Mouse (Mus musculus): ENCODE results near the gene 1700074P13Rik. TPM values are rescaled to one million over a fixed set of nuclear protein-coding genes. Genes with fewer than 3 reads are reported as not detected.
"Not testable (repeated sequence)": the region's sequence is repeated elsewhere in the genome, so short reads cannot be mapped to it uniquely, and the experiment has no call there.

Gene 1700074P13Rik
- polyA plus RNA-seq (2014; fragmentation: Nextera tagmentation; extraction: Ambion mirVana) = not detected in 2 replicates

GRCm38 (mm10) chr6:40940457-40940856 is at the start of gene 1700074P13Rik:
Gene 1700074P13Rik (minus strand): TSS chr6:40940557.
- no peaks in the 10 kb centered on the region for H3K36me3 ChIP-seq (ENCODE audit: control insufficient read depth, insufficient read depth, low read length)
- H3K27me3 ChIP-seq (ENCODE audit: control insufficient read depth, insufficient read depth, low read length) = no peaks in the 10 kb centered on the region
- 0 out of 2 replicates have a peak, but pooled peaks cover 3% of the 10 kb centered on the region for H3K9me3 ChIP-seq (ENCODE audit: control insufficient read depth, low read length)
- H3K4me1 ChIP-seq (ENCODE audit: control insufficient read depth in 2 of 2, insufficient read depth in 2 of 2, low read length in 2 of 2) = no peaks in the 10 kb centered on the region
- no peak within 1 kb of the TSS for H3K4me3 ChIP-seq (ENCODE audit: control insufficient read depth in 1 of 2, insufficient read depth in 1 of 2, low read depth in 1 of 2, low read length in 2 of 2)
- no peak for ATAC-seq (ENCODE audit: insufficient number of reproducible peaks, insufficient read depth, low FRiP score, low read depth)
- H3K27ac ChIP-seq (replicated peaks in 1 of 2; ENCODE audit: control insufficient read depth in 1 of 2, insufficient read depth in 1 of 2, low read depth in 2 of 2, low read length in 2 of 2) = no peak within 1 kb of the TSS
- 90% methylated on average over 10 of the region's 10 CpGs for WGBS
- no peak within 1 kb of the TSS for H3K4me2 ChIP-seq (ENCODE audit: low read length)
- H3K9ac ChIP-seq (ENCODE audit: low read length) = no peak within 1 kb of the TSS

DNA sequence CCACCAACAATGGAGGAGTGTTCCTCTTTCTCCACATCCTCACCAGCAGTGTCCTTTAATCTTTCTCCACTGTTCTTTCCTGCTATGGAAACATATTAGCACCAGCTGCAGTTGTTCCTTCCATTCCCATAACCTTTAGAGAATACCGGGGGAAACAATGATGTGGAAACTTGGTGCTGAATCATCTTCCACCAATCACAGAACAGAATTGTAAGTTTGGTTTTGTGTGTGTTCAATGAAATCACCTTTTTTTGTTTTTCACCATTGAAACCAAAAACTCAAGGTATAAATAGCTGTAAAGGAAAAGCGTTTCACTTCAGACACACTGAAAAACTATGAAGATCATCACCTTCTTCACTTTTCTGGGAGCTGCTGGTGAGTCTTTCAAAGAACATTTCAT is 24.1 kb upstream of the 1700074P13Rik start, which contains the start of gene 1810009J06Rik:
TSS of gene 1810009J06Rik (plus strand) at position 301 of the 400 bp plus-strand sequence.
- not testable (repeated sequence) for H3K36me3 ChIP-seq (ENCODE audit: control insufficient read depth, insufficient read depth, low read length); ATAC-seq (ENCODE audit: insufficient number of reproducible peaks, insufficient read depth, low FRiP score, low read depth); H3K4me1 ChIP-seq (ENCODE audit: control insufficient read depth in 2 of 2, insufficient read depth in 2 of 2, low read length in 2 of 2); H3K9ac ChIP-seq (ENCODE audit: low read length); H3K4me3 ChIP-seq (ENCODE audit: control insufficient read depth in 1 of 2, insufficient read depth in 1 of 2, low read depth in 1 of 2, low read length in 2 of 2); H3K4me2 ChIP-seq (ENCODE audit: low read length); H3K27me3 ChIP-seq (ENCODE audit: control insufficient read depth, insufficient read depth, low read length); H3K27ac ChIP-seq (replicated peaks in 1 of 2; ENCODE audit: control insufficient read depth in 1 of 2, insufficient read depth in 1 of 2, low read depth in 2 of 2, low read length in 2 of 2); H3K9me3 ChIP-seq (ENCODE audit: control insufficient read depth, low read length)
- 83% methylated on average over 2 of the region's 2 CpGs for WGBS

GRCm38 (mm10) chr6:40953716-40954115 is 13.4 kb upstream of the 1700074P13Rik start:
- Histone ChIP-seq H3K4me1 (ENCODE audit: control insufficient read depth in 2 of 2, insufficient read depth in 2 of 2, low read length in 2 of 2) (no peaks in the 10 kb centered on the region), H3K27ac (replicated peaks in 1 of 2; ENCODE audit: control insufficient read depth in 1 of 2, insufficient read depth in 1 of 2, low read depth in 2 of 2, low read length in 2 of 2) (no peak overlapping the region), H3K4me3 (ENCODE audit: control insufficient read depth in 1 of 2, insufficient read depth in 1 of 2, low read depth in 1 of 2, low read length in 2 of 2) (no peak overlapping the region), H3K9me3 (ENCODE audit: control insufficient read depth, low read length) (0 out of 2 replicates have a peak, but pooled peaks cover 2% of the 10 kb centered on the region), H3K4me2 (ENCODE audit: low read length) (no peak overlapping the region), H3K36me3 (ENCODE audit: control insufficient read depth, insufficient read depth, low read length) (no peaks in the 10 kb centered on the region), H3K27me3 (ENCODE audit: control insufficient read depth, insufficient read depth, low read length) (no peaks in the 10 kb centered on the region), H3K9ac (ENCODE audit: low read length) (no peak overlapping the region)
- ATAC-seq (ENCODE audit: insufficient number of reproducible peaks, insufficient read depth, low FRiP score, low read depth) = no peak
- 41% methylated on average over 2 of the region's 2 CpGs for WGBS

GRCm38 (mm10) chr6:40951770-40952169 is 11.4 kb upstream of the 1700074P13Rik start, which contains the start of gene Gm4744:
Gene Gm4744 (minus strand): TSS chr6:40951870.
- Histone ChIP-seq H3K4me1 (ENCODE audit: control insufficient read depth in 2 of 2, insufficient read depth in 2 of 2, low read length in 2 of 2) (no peaks in the 10 kb centered on the region), H3K36me3 (ENCODE audit: control insufficient read depth, insufficient read depth, low read length) (no peaks in the 10 kb centered on the region), H3K27me3 (ENCODE audit: control insufficient read depth, insufficient read depth, low read length) (no peaks in the 10 kb centered on the region), H3K9ac (ENCODE audit: low read length) (no peak within 1 kb of the TSS), H3K27ac (replicated peaks in 1 of 2; ENCODE audit: control insufficient read depth in 1 of 2, insufficient read depth in 1 of 2, low read depth in 2 of 2, low read length in 2 of 2) (no peak within 1 kb of the TSS), H3K9me3 (ENCODE audit: control insufficient read depth, low read length) (no peaks in the 10 kb centered on the region), H3K4me3 (ENCODE audit: control insufficient read depth in 1 of 2, insufficient read depth in 1 of 2, low read depth in 1 of 2, low read length in 2 of 2) (no peak within 1 kb of the TSS), H3K4me2 (ENCODE audit: low read length) (no peak within 1 kb of the TSS)
- no peak for ATAC-seq (ENCODE audit: insufficient number of reproducible peaks, insufficient read depth, low FRiP score, low read depth)

- WGBS = 74% methylated on average over 4 of the region's 4 CpGs
- ATAC-seq (ENCODE audit: insufficient number of reproducible peaks, insufficient read depth, low FRiP score, low read depth) = no peak
These were observed 20.4 kb downstream of the 1700074P13Rik start for GRCm38 (mm10) chr6:40919954-40920353.

DNA sequence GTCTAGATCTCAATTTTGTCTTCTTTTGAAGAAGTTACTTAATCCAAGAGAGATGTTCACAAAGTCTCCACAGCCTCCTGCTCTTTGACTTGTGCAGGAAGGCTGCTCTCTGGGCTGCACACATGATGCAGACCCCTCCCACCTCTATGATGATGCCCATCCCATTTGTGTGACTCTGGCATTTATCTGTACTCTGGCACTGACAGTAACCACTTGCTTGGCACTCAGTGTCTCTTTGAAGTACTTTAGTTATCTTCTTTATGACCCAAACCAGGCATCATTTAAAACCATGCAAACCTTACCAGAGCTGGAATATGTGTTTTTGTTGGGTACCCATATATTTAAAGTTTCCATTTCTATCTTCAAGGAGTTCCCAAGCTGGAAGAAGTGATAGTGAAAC is 40.1 kb downstream of the 1700074P13Rik start, which contains the start of gene Prss58:
TSS of gene Prss58 (minus strand) at position 101 of the 400 bp plus-strand sequence.
- Histone ChIP-seq H3K4me3 (ENCODE audit: control insufficient read depth in 1 of 2, insufficient read depth in 1 of 2, low read depth in 1 of 2, low read length in 2 of 2) (no peak within 1 kb of the TSS), H3K9me3 (ENCODE audit: control insufficient read depth, low read length) (no peaks in the 10 kb centered on the region), H3K4me2 (ENCODE audit: low read length) (no peak within 1 kb of the TSS), H3K27me3 (ENCODE audit: control insufficient read depth, insufficient read depth, low read length) (no peaks in the 10 kb centered on the region), H3K9ac (ENCODE audit: low read length) (no peak within 1 kb of the TSS), H3K27ac (replicated peaks in 1 of 2; ENCODE audit: control insufficient read depth in 1 of 2, insufficient read depth in 1 of 2, low read depth in 2 of 2, low read length in 2 of 2) (no peak within 1 kb of the TSS), H3K4me1 (ENCODE audit: control insufficient read depth in 2 of 2, insufficient read depth in 2 of 2, low read length in 2 of 2) (no peaks in the 10 kb centered on the region), H3K36me3 (ENCODE audit: control insufficient read depth, insufficient read depth, low read length) (no peaks in the 10 kb centered on the region)
- no peak for ATAC-seq (ENCODE audit: insufficient number of reproducible peaks, insufficient read depth, low FRiP score, low read depth)

More at GRCm38 (mm10) chr6:40919954-40920353, 20.4 kb downstream of the 1700074P13Rik start:
- Histone ChIP-seq H3K36me3 (ENCODE audit: control insufficient read depth, insufficient read depth, low read length) (no peaks in the 10 kb centered on the region), H3K4me3 (ENCODE audit: control insufficient read depth in 1 of 2, insufficient read depth in 1 of 2, low read depth in 1 of 2, low read length in 2 of 2) (no peak overlapping the region), H3K9me3 (ENCODE audit: control insufficient read depth, low read length) (no peaks in the 10 kb centered on the region), H3K9ac (ENCODE audit: low read length) (no peak overlapping the region), H3K4me2 (ENCODE audit: low read length) (no peak overlapping the region), H3K4me1 (ENCODE audit: control insufficient read depth in 2 of 2, insufficient read depth in 2 of 2, low read length in 2 of 2) (no peaks in the 10 kb centered on the region), H3K27me3 (ENCODE audit: control insufficient read depth, insufficient read depth, low read length) (no peaks in the 10 kb centered on the region), H3K27ac (replicated peaks in 1 of 2; ENCODE audit: control insufficient read depth in 1 of 2, insufficient read depth in 1 of 2, low read depth in 2 of 2, low read length in 2 of 2) (no peak overlapping the region)

GRCm38 (mm10) chr6:40894716-40895115 is 45.6 kb downstream of the 1700074P13Rik start:
- Histone ChIP-seq H3K4me2 (ENCODE audit: low read length) (no peak overlapping the region), H3K27ac (replicated peaks in 1 of 2; ENCODE audit: control insufficient read depth in 1 of 2, insufficient read depth in 1 of 2, low read depth in 2 of 2, low read length in 2 of 2) (no peak overlapping the region), H3K27me3 (ENCODE audit: control insufficient read depth, insufficient read depth, low read length) (no peaks in the 10 kb centered on the region), H3K4me3 (ENCODE audit: control insufficient read depth in 1 of 2, insufficient read depth in 1 of 2, low read depth in 1 of 2, low read length in 2 of 2) (no peak overlapping the region), H3K4me1 (ENCODE audit: control insufficient read depth in 2 of 2, insufficient read depth in 2 of 2, low read length in 2 of 2) (no peaks in the 10 kb centered on the region), H3K36me3 (ENCODE audit: control insufficient read depth, insufficient read depth, low read length) (no peaks in the 10 kb centered on the region), H3K9ac (ENCODE audit: low read length) (no peak overlapping the region), H3K9me3 (ENCODE audit: control insufficient read depth, low read length) (no peaks in the 10 kb centered on the region)
- ATAC-seq (ENCODE audit: insufficient number of reproducible peaks, insufficient read depth, low FRiP score, low read depth) = no peak
- WGBS = 81% methylated on average over 1 of the region's 1 CpGs

DNA sequence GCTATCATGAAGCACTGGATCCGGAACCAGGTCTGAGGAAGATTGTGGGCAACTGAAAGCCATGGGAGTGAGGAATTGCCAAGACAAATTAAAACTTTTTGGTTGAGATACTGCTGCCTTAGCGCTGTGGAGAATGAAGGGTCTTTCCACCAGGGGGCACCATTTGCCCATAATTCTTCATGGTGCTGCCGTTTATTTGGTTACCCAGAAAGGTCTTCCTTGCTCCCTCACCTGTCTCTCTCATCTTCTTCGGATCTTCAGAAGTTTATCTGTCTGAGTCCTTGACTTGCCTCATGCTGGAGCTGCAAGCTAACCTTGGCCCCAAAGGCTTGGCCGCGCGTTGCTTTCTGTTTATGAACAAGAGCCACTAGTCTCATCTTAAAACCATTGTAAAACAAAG is 46.8 kb downstream of the 1700074P13Rik start:
- 39% methylated on average over 7 of the region's 7 CpGs for WGBS
- no peaks in the 10 kb centered on the region for H3K9me3 ChIP-seq (ENCODE audit: control insufficient read depth, low read length)
- H3K27me3 ChIP-seq (ENCODE audit: control insufficient read depth, insufficient read depth, low read length) = no peaks in the 10 kb centered on the region
- no peak overlapping the region for H3K4me2 ChIP-seq (ENCODE audit: low read length)
- no peak for ATAC-seq (ENCODE audit: insufficient number of reproducible peaks, insufficient read depth, low FRiP score, low read depth)
- no peak overlapping the region for H3K9ac ChIP-seq (ENCODE audit: low read length)
- no peaks in the 10 kb centered on the region for H3K4me1 ChIP-seq (ENCODE audit: control insufficient read depth in 2 of 2, insufficient read depth in 2 of 2, low read length in 2 of 2)
- no peak overlapping the region for H3K4me3 ChIP-seq (ENCODE audit: control insufficient read depth in 1 of 2, insufficient read depth in 1 of 2, low read depth in 1 of 2, low read length in 2 of 2)
- no peak overlapping the region for H3K27ac ChIP-seq (replicated peaks in 1 of 2; ENCODE audit: control insufficient read depth in 1 of 2, insufficient read depth in 1 of 2, low read depth in 2 of 2, low read length in 2 of 2)
- H3K36me3 ChIP-seq (ENCODE audit: control insufficient read depth, insufficient read depth, low read length) = no peaks in the 10 kb centered on the region

Data from heart, embryonic 14.5 days (tissue).